Mouse (Mus musculus) MEL (cell line): ENCODE results near the gene Gm10722.
"Not testable (repeated sequence)": the region's sequence is repeated elsewhere in the genome, so short reads cannot be mapped to it uniquely, and the experiment has no call there.

Experiments
- CTCF ChIP-seq, 3 experiments: IDR thresholded peaks in 2 of 3; conservative IDR thresholded peaks in 1 of 3; 2 replicates each; pipeline ENCODE4 v1.5.1; 2011 to 2012; ENCODE audit warnings: low read length in 3 of 3, low read depth in 2 of 3, mild to moderate bottlenecking in 2 of 3, improper control_type of control experiment in 1 of 3, inconsistent platforms in 1 of 3, mixed read lengths in 1 of 3, moderate library complexity in 1 of 3; ENCODE audit not compliant: control insufficient read depth in 1 of 3, insufficient read depth in 1 of 3, poor library complexity in 1 of 3, severe bottlenecking in 1 of 3
- NRF1 ChIP-seq: IDR thresholded peaks from 2 replicates; pipeline ENCODE4 v1.6.1; 2014; ENCODE audit warnings: low read depth, mild to moderate bottlenecking, inconsistent platforms, low read length, improper control_type of control experiment, moderate library complexity; ENCODE audit not compliant: poor library complexity, insufficient read depth, severe bottlenecking
- USF2 ChIP-seq, 2 experiments: IDR thresholded peaks; 2 replicates each; pipeline ENCODE4 v1.6.1; 2011 to 2012; ENCODE audit warnings: improper control_type of control experiment in 2 of 2, low read length in 2 of 2, borderline replicate concordance in 1 of 2, inconsistent platforms in 1 of 2, low read depth in 1 of 2, mild to moderate bottlenecking in 1 of 2; ENCODE audit not compliant: insufficient read depth in 1 of 2
- ZMIZ1 ChIP-seq: IDR thresholded peaks from 2 replicates; pipeline ENCODE4 v1.6.1; 2012; ENCODE audit warnings: low read depth, mild to moderate bottlenecking, inconsistent platforms, low read length, improper control_type of control experiment, moderate library complexity

GRCm38 (mm10) chr9:3012733-3013279 lies 12.1 kb downstream of the Gm10722 start, which contains the start of gene Gm10721:
- not testable (repeated sequence) for TF ChIP-seq CTCF (IDR thresholded peaks at IDR 0.05 in 2 of 3, conservative IDR thresholded peaks at IDR 0.05 in 1 of 3; ENCODE audit: control insufficient read depth in 1 of 3, insufficient read depth in 1 of 3, low read depth in 2 of 3, low read length in 3 of 3, poor library complexity in 1 of 3, severe bottlenecking in 1 of 3); NRF1; ZMIZ1; USF2 (IDR thresholded peaks at IDR 0.05; ENCODE audit: borderline replicate concordance in 1 of 2, insufficient read depth in 1 of 2, low read depth in 1 of 2, low read length in 2 of 2)
